Mouse (Mus musculus): ENCODE results near the gene Apobec1. TPM values are rescaled to one million over a fixed set of nuclear protein-coding genes. Genes with fewer than 3 reads are reported as not detected.
"Not testable (repeated sequence)": the region's sequence is repeated elsewhere in the genome, so short reads cannot be mapped to it uniquely, and the experiment has no call there.

The Apobec1 gene
- 1 to 10 TPM; 2.1 to 3.1 TPM for total RNA-seq (2021)

DNA sequence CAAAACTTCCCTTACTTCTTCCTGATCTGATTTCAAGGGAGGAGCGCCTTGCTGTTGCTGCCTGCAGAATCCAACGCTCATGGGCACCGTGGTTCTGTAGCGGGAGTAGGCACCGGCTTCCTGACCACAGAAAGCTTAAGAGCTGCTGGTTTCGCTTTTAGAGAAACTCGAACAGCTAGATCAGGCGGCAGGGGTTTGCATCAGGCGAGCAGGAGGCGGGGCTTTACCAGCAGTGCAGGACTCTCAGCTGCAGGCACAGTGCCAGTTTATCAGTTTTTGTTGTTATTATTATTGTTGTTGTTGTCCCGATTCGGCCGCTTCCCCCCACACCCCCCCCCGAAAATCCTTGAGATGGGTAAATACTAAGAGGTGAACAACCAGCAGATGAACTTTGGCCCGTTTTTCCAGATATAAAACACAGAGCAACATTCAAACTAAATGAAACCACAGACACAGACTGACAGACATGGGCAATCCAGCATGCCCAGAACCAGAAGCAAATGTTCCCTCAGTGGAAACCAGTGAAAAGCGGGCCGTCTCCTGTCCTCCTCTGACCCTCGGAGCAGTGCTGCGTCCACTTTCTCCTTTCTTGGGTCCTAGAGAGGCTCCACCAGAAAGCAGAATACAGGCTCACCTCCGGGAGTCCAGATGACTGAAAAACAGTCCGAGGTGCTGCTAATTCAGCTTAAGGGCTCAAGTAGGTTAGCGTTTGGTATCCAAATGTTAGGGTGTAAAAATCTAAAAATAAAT lies at the start of gene Apobec1:
Gene Apobec1, minus strand, starts transcription at position 203 of the 750 bp plus-strand sequence.
- DNase-seq, result peak; percentile 55
- intact Hi-C loops (cut with DNase I), result no loop called here

- intact Hi-C loops (cut with DNase I), result no loop called here
- no peak for DNase-seq
These were observed 48.2 kb upstream of the Apobec1 start for GRCm38 (mm10) chr6:122650398-122650980.

- intact Hi-C loops (cut with DNase I), result no loop called here
- no peak for DNase-seq
These were observed 47.7 kb upstream of the Apobec1 start for GRCm38 (mm10) chr6:122649903-122650302.

- intact Hi-C loops (cut with DNase I); DNase-seq: not testable (repeated sequence)
These were observed 42.0 kb upstream of the Apobec1 start for GRCm38 (mm10) chr6:122644196-122644595.

- DNase-seq; intact Hi-C loops (cut with DNase I): not testable (repeated sequence)
These were observed 35.3 kb upstream of the Apobec1 start for GRCm38 (mm10) chr6:122637566-122637965.

DNA sequence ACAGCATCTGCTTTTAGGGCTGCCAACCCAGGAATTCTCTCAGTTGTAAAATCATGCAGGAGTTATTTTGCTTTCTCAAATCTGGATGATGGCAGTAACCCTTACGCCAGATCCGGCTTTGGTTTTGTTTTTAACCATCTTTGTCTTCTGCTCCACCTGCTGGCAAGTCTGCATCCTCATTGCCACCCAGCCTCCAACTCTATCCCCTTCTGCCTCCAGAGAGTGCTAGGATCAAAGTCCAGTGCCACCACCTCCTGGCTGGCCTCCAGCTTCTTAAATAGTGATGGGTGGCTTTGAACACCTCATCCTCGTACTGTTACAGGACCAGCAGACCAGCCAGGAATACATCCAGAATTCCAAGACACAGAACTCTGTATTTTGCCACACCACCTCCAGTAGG lies 34.4 kb upstream of the Apobec1 start:
- intact Hi-C loops (cut with DNase I), result no loop called here
- no peak for DNase-seq

DNA sequence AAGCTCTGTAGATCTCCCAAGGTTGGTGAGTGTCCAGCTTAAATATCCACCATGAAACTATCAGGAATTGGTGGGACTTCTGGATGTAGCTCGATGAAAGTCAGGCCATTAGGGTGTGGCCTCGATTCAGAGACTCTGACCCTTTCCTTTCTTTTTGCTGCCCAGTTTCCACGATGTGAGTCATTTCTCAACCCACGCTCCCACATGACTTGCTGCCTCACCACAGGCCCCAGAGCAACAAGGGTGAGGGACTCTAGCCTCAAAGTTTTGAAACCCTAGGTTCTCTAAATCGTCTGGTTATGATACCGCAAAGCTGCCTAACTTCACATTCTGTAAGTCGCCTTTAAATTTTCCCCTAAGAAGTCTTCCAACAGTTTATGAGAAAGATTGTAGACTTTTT lies 33.1 kb upstream of the Apobec1 start:
- intact Hi-C loops (cut with DNase I), result no loop called here
- no peak for DNase-seq

- intact Hi-C loops (cut with DNase I), result no loop called here
- DNase-seq, result peak; percentile 13
These were observed 31.2 kb upstream of the Apobec1 start for GRCm38 (mm10) chr6:122633411-122633810.

GRCm38 (mm10) chr6:122627469-122628108 lies 25.3 kb upstream of the Apobec1 start:
- no peak for DNase-seq
- intact Hi-C loops (cut with DNase I), result no loop called here

DNA sequence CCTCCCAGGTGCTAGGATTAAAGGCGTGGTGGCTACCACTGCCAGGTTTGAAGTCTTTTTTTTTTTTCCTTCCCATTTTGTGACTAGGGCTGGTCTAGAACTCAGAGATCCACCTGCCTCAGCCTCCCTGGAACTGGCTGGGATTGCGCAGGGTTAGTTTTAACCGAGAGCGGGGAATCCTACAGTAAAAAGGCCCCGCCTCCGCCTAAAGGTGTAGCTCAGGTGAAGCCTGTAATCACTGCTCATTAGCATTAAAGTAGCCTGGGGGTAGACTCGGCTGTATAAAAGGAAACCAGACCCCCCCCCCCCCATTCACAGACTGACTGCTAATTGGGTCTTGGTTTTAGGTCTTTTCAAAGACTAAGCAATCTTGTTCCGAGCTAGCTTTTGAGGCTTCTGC lies 23.9 kb upstream of the Apobec1 start, which contains the start of gene Dppa3:
Gene Dppa3, plus strand, starts transcription at position 301 of the 400 bp plus-strand sequence.
- intact Hi-C loops (cut with DNase I), result no loop called here
- DNase-seq, result no peak

DNA sequence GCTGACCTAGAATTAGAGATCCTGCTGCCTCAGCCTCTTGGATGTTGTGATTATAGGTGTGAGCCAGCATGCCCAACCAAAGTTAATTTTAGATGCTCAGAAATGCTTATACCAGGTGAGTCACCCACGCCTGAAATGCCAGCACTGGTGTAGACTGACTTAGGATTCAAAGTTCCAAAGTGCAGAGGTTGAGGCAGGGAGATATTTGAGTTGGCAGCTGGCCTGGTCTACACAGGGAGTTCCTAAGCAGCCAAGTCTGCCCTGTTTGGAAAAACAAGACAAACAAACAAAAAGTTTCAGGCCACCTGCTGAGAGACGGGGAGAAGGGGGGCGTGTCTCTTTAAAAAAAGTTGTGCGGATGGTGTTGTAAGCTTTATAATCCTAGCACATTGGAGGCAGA lies 22.9 kb upstream of the Apobec1 start:
- intact Hi-C loops (cut with DNase I), result no loop called here
- no peak for DNase-seq

GRCm38 (mm10) chr6:122624480-122624879 lies 22.2 kb upstream of the Apobec1 start:
- DNase-seq, result no peak
- intact Hi-C loops (cut with DNase I), result no loop called here

- intact Hi-C loops (cut with DNase I), result no loop called here
- DNase-seq, result no peak
These were observed 18.8 kb upstream of the Apobec1 start for GRCm38 (mm10) chr6:122621066-122621465.

GRCm38 (mm10) chr6:122616022-122616421 lies 13.8 kb upstream of the Apobec1 start:
- intact Hi-C loops (cut with DNase I), result no loop called here
- no peak for DNase-seq

DNA sequence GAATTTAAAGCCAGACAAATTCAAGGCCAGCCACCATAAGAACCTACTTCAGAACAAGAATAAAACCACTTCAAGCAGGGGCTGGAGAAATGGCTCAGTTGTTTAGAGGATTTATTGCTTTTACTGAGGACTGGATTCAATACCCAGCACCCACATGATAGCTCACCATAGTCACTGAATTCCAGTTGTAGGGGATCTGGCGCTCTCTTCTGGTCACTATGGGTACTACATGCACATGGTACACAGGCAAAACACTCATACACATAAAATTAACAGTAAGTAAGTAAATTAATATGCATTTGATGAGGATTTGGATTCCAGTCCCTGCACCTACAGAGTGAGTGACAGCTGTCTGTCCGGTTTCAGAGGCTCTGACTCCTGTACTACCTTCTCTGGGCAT lies 11.8 kb upstream of the Apobec1 start:
- peak; percentile 11 for DNase-seq
- intact Hi-C loops (cut with DNase I), result no loop called here

GRCm38 (mm10) chr6:122612426-122612825 lies 10.2 kb upstream of the Apobec1 start:
- DNase-seq, result no peak
- intact Hi-C loops (cut with DNase I), result no loop called here

GRCm38 (mm10) chr6:122609771-122610170 lies 7.5 kb upstream of the Apobec1 start, which contains the start of gene Gdf3:
Gene Gdf3, minus strand, starts transcription at chr6:122610087.
- intact Hi-C loops (cut with DNase I), result no loop called here
- DNase-seq, result peak; percentile 49

DNA sequence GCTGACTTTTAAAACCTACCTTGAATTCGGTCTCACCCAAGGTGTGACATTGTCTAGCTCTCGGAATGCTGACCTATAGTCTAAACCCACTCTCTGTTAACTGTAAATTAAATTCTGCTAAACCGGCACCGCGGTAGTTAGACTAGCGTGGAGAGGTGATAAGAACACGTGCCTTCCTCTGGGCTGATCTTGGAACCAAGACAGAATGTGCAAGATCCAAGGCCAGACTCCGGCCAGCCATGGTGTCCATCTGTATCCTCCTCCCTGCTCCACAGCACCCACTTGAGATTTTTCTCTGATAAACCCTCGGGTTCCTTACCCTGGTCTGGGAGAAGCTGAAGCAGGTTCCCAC lies 7.1 kb upstream of the Apobec1 start:
- intact Hi-C loops (cut with DNase I), result no loop called here
- peak; percentile 7 for DNase-seq

- intact Hi-C loops (cut with DNase I), result no loop called here
- DNase-seq, result no peak
These were observed 6.5 kb upstream of the Apobec1 start for GRCm38 (mm10) chr6:122608434-122609376.

GRCm38 (mm10) chr6:122607700-122608099 lies 5.5 kb upstream of the Apobec1 start:
- intact Hi-C loops (cut with DNase I), result no loop called here
- DNase-seq, result no peak

- no peak for DNase-seq
- intact Hi-C loops (cut with DNase I), result no loop called here
These were observed 4.4 kb upstream of the Apobec1 start for GRCm38 (mm10) chr6:122606661-122607060.

Data from left cerebral cortex, postnatal 4 days (tissue).